Mouse (Mus musculus): ENCODE measurements around the gene M1ap. TPM values are rescaled to one million over a fixed set of nuclear protein-coding genes. Genes with fewer than 3 reads are reported as not detected.

The M1ap gene
- total RNA-seq, 4 experiments from 2014 or later = 0.18 to 0.23 TPM; not detected in 2

- no peak for DNase-seq (ENCODE audit: low spot score in 2 of 2)
Measured at GRCm38 (mm10) chr6:82934616-82935230, 12.0 kb upstream of the M1ap start.

- DNase-seq (ENCODE audit: low spot score in 2 of 2) = peak; percentile 64 to 81
Measured at GRCm38 (mm10) chr6:82939167-82939912, 7.4 kb upstream of the M1ap start, which contains the start of gene Sema4f. Gene Sema4f (minus strand): TSS chr6:82939769.

- no peak for DNase-seq (ENCODE audit: low spot score in 2 of 2)
Measured at GRCm38 (mm10) chr6:82940765-82941164, 5.9 kb upstream of the M1ap start.

- no peak for DNase-seq (ENCODE audit: low spot score in 2 of 2)
Measured at GRCm38 (mm10) chr6:82945750-82946149, 952 bp upstream of the M1ap start.

- no peak for DNase-seq (ENCODE audit: low spot score in 2 of 2)
Measured at GRCm38 (mm10) chr6:82956553-82957251, 10.0 kb downstream of the M1ap start.

GRCm38 (mm10) chr6:82961664-82962063 is 15.0 kb downstream of the M1ap start:
- no peak for DNase-seq (ENCODE audit: low spot score in 2 of 2)

GRCm38 (mm10) chr6:82969249-82970084 is 22.8 kb downstream of the M1ap start:
- DNase-seq (ENCODE audit: low spot score in 2 of 2) = no peak

GRCm38 (mm10) chr6:82971031-82971430 is 24.3 kb downstream of the M1ap start:
- DNase-seq (ENCODE audit: low spot score in 2 of 2) = peak; percentile 44 to 68

GRCm38 (mm10) chr6:82987411-82987971 is 40.8 kb downstream of the M1ap start:
- DNase-seq (ENCODE audit: low spot score in 2 of 2) = no peak

GRCm38 (mm10) chr6:82993696-82994095 is 47.0 kb downstream of the M1ap start:
- no peak for DNase-seq (ENCODE audit: low spot score in 2 of 2)

GRCm38 (mm10) chr6:82994372-82994771 is 47.7 kb downstream of the M1ap start:
- no peak for DNase-seq (ENCODE audit: low spot score in 2 of 2)

- peak; percentile 93 to 97 for DNase-seq (ENCODE audit: low spot score in 2 of 2)
Measured at GRCm38 (mm10) chr6:82996740-82997315, 50.1 kb downstream of the M1ap start.

GRCm38 (mm10) chr6:82997511-82998102 is 50.9 kb downstream of the M1ap start:
- no peak for DNase-seq (ENCODE audit: low spot score in 2 of 2)

- DNase-seq (ENCODE audit: low spot score in 2 of 2) = no peak
Measured at GRCm38 (mm10) chr6:82998326-82998725, 51.6 kb downstream of the M1ap start.

- DNase-seq (ENCODE audit: low spot score in 2 of 2) = no peak
Measured at GRCm38 (mm10) chr6:82999986-83000385, 53.3 kb downstream of the M1ap start.

GRCm38 (mm10) chr6:83003082-83003481 is 56.4 kb downstream of the M1ap start:
- no peak for DNase-seq (ENCODE audit: low spot score in 2 of 2)

- DNase-seq (ENCODE audit: low spot score in 2 of 2) = no peak
Measured at GRCm38 (mm10) chr6:83003850-83004249, 57.1 kb downstream of the M1ap start.

- DNase-seq (ENCODE audit: low spot score in 2 of 2) = no peak
Measured at GRCm38 (mm10) chr6:83004309-83004708, 57.6 kb downstream of the M1ap start.

- DNase-seq (ENCODE audit: low spot score in 2 of 2) = no peak
Measured at GRCm38 (mm10) chr6:83004872-83005271, 58.2 kb downstream of the M1ap start.

- DNase-seq (ENCODE audit: low spot score in 2 of 2) = no peak
Measured at GRCm38 (mm10) chr6:83005444-83006011, 58.8 kb downstream of the M1ap start.

Measured in layer of hippocampus, adult 8-10 months (tissue).